Mouse (Mus musculus) stomach, embryonic 15.5 days (tissue): ENCODE results near the gene Unc119b. TPM values are rescaled to one million over a fixed set of nuclear protein-coding genes. Genes with fewer than 3 reads are reported as not detected.
A peak's percentile ranks its signal among the peaks of the same experiment; 100 is the strongest.

ENCODE experiments used
- ATAC-seq: fragments of 200-750 bp; cut with Nextera tagmentation; 2 replicates; pipeline ENCODE4 v1.8.0; 2017; ENCODE audit warnings: low read depth, moderate number of reproducible peaks, moderate TSS enrichment; ENCODE audit not compliant: insufficient read depth, low FRiP score
- H3K27ac ChIP-seq: fragments of 300-500 bp; sonication (generic); 2 replicates; pipeline ENCODE4 v1.5.1; 2015; ENCODE audit warnings: mild to moderate bottlenecking, inconsistent platforms
- H3K27me3 ChIP-seq: fragments of 300-500 bp; sonication (generic); replicated peaks from 2 replicates; pipeline ENCODE4 v1.6.1; 2015; ENCODE audit warnings: inconsistent platforms
- H3K36me3 ChIP-seq: fragments of 300-500 bp; sonication (generic); 2 replicates; pipeline ENCODE4 v1.6.1; 2015; ENCODE audit warnings: inconsistent platforms
- H3K4me1 ChIP-seq: fragments of 300-500 bp; sonication (generic); 2 replicates; pipeline ENCODE4 v1.6.1; 2015; ENCODE audit warnings: inconsistent platforms
- H3K4me2 ChIP-seq: fragments of 300-500 bp; sonication (generic); 2 replicates; pipeline ENCODE4 v1.6.1; 2015; ENCODE audit warnings: mild to moderate bottlenecking, inconsistent platforms
- H3K4me3 ChIP-seq: fragments of 300-500 bp; sonication (generic); replicated peaks from 2 replicates; pipeline ENCODE4 v1.5.1; 2015; ENCODE audit warnings: inconsistent platforms
- H3K9ac ChIP-seq: fragments of 300-500 bp; sonication (generic); 2 replicates; pipeline ENCODE4 v1.6.1; 2015; ENCODE audit warnings: inconsistent platforms
- H3K9me3 ChIP-seq: fragments of 300-500 bp; sonication (generic); 2 replicates; pipeline ENCODE4 v1.6.1; 2016; ENCODE audit warnings: inconsistent platforms
- WGBS: fragments of 180-500 bp; shearing (Covaris S2); methylation state at CpG from one replicate; pipeline ENCODE4 v1.1.7; 2015; 5-methylcytosine and 5-hydroxymethylcytosine counted together
- polyA plus RNA-seq: library from polyadenylated mRNA; unstranded; fragments of >200 nt; fragmentation: Nextera tagmentation; extraction: Ambion mirVana; gene quantifications from 2 replicates; pipeline ENCODE4 v1.2.1, GENCODE M21; 2015

Unc119b gene
- polyA plus RNA-seq, result 26.6 and 29.7 TPM in 2 replicates

DNA sequence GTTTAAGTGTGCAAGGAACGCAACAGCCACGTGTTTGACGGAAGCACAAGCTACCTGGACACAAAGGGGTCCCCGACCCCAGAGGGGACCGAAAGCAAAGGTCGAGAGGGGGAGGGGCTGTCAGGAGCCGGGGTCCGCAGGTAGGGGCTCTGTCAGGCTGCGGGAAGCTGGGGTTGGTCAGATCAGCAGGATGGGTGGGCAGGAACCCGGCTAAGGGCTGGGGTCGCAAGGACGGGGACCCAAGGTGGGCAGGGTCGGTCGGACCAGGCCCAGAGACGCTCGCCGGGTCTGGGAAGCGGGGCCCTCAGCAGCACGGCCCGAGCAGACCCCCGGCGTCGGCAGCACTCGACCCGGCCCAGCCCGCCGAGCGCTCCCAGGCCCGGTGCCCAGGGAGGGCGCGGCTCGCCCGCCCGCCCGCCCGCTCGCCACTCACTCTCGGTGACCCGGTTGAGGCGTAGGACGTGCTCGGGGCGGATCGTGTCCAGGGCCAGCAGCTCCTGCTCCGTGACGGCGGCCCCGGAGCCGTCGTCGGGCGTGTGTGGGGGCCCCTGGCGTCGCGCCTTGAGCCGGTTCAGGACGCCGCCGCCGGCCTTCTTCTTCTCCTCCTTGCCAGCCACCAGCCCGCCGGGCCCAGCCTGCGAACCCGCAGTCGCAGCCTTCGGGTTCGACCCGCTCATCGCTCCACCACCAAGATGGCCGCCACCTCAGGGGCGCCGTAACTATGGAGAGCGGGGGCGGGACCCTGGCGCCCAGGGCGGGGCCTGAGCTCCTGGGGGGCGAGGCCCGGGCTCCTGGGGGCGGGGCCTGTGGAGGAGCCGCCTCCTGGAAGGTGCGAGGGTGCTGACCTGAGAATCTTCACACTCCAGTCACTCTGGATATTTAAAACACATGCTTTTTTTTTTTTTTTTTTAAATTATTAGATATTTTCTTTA, at the start of gene Unc119b:
TSS of gene Unc119b (minus strand) at position 742 of the 932 bp plus-strand sequence.
- Histone ChIP-seq H3K4me3 (peak within 1 kb of the TSS; percentile 81), H3K4me2 (peak within 1 kb of the TSS; percentile 94), H3K27ac (0 out of 2 replicates have a peak within 1 kb of the TSS, but pooled peaks have one; percentile 41), H3K9me3 (no peaks in the 10 kb centered on the region), H3K4me1 (peaks cover 14% of the 10 kb centered on the region), H3K36me3 (no peaks in the 10 kb centered on the region), H3K27me3 (no peaks in the 10 kb centered on the region), H3K9ac (peak within 1 kb of the TSS; percentile 78)
- WGBS, result under 1% methylated on average over 76 of the region's 81 CpGs
- peak; percentile 94 for ATAC-seq

DNA sequence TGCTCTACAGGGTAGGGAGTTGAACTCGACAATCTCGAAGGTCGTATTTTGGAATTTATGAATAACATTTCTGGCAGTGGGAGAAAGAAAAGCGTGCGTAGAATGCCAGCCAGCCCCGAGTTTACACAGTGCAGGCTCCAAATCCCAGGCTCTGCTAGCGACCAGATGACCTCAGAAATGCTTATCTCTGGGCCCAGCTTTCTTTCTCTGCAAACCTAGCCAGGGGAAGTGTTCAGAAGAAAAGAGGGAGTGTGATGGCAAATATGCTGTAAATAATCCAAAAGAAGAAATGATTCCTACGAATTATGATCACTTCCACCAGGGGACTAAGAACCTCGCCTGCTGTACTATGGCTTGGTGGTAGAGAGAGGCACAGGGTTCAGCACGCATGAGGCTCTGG, 48.7 kb upstream of the Unc119b start:
- Histone ChIP-seq H3K4me3 (no peak overlapping the region), H3K27me3 (peaks cover 10% of the 10 kb centered on the region; the same call in 1 of the 2 replicates), H3K9me3 (no peaks in the 10 kb centered on the region), H3K4me1 (peaks cover 32% of the 10 kb centered on the region), H3K27ac (peak overlapping the region; percentile 6; the same call in 1 of the 2 replicates), H3K9ac (no peak overlapping the region), H3K4me2 (no peak overlapping the region), H3K36me3 (no peaks in the 10 kb centered on the region)
- no peak for ATAC-seq
- WGBS, result 44% methylated on average over 10 of the region's 10 CpGs

DNA sequence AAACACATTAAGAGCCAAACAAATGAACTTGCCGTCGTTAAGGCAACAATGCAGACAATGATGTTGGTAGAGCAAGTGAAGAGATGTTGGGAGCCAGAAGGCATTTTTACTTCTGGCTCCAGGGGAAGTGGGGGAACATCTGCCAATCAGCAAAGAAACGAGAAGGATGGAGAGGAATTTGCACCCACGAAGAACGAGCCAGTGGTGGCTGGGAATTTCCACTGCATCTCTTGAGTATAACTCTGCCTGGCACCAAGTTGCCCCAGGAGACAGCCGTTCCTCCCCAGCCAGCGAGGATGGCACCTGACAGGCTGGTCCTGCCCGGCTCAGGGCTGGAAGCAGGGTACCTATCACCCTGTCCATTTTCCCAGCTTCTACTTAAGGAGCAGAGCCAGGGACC, 48.1 kb upstream of the Unc119b start:
- no peak overlapping the region for H3K4me2 ChIP-seq
- peaks cover 10% of the 10 kb centered on the region; the same call in 1 of the 2 replicates for H3K27me3 ChIP-seq
- no peaks in the 10 kb centered on the region for H3K9me3 ChIP-seq
- peaks cover 32% of the 10 kb centered on the region for H3K4me1 ChIP-seq
- no peaks in the 10 kb centered on the region for H3K36me3 ChIP-seq
- no peak overlapping the region for H3K9ac ChIP-seq
- ATAC-seq, result no peak
- 66% methylated on average over 8 of the region's 8 CpGs for WGBS
- peak overlapping the region; percentile 6; the same call in 1 of the 2 replicates for H3K27ac ChIP-seq
- no peak overlapping the region for H3K4me3 ChIP-seq

DNA sequence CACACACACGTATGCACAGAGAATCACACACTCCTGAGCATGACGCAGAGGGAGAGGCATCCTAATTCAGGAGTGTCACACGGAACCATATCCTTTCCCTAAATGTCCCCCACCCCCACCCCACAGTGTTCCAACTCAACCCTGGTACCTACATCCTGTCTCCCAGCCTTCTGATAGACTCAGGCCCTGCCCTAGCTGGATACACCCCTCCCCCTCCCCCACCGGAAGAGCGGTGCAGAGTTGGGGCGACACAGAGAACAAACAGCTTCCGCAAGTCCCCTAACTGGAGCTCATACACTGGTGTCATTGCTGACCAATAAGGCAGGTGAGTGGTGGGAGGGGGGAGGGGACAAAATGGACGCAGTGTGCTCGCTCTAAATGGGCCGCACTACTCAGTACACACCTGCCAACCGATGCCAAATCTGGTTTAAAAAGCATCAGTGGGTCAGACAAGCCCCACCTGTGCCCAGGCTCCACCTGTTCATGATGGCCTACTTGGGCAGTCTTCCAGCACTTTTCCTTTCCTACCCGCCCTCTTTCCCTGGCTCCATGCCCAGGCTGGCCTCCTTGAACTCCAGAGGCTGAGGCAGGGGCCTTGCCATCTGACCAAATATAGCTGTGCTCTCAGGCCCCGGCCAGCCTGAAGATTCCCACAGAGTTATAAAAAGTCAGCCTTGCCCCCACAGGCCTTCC, 46.6 kb upstream of the Unc119b start:
- Histone ChIP-seq H3K9ac (no peak overlapping the region), H3K9me3 (no peaks in the 10 kb centered on the region), H3K4me1 (peaks cover 22% of the 10 kb centered on the region; the same call in 1 of the 2 replicates), H3K27me3 (peaks cover 5% of the 10 kb centered on the region; the same call in 1 of the 2 replicates), H3K36me3 (no peaks in the 10 kb centered on the region), H3K4me3 (no peak overlapping the region), H3K4me2 (no peak overlapping the region), H3K27ac (peak overlapping the region; percentile 63)
- 65% methylated on average over 13 of the region's 13 CpGs for WGBS
- peak; percentile 62; the same call in 1 of the 2 replicates for ATAC-seq

DNA sequence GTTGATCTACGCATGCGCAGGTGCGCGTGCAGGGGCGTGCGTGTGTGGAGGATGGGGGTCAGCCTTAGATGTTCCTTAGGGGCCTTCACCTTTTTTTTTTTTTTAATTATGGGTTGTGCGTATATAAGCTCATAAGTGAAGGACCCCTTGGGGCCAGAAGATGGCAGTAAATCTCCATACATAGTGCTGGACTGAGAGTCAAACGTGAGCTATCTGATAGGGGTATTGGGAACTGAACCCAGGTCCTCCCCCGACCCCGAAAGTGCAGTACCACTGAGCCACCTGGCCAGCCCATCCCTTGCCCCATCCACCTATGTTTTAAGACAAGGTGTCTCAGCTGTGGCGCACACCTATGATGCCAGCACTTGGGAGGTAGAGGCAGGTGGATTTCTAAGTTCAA, 44.8 kb upstream of the Unc119b start:
- 91% methylated on average over 11 of the region's 11 CpGs for WGBS
- no peak for ATAC-seq
- H3K27ac ChIP-seq, result no peak overlapping the region
- no peaks in the 10 kb centered on the region for H3K27me3 ChIP-seq
- no peak overlapping the region for H3K4me2 ChIP-seq
- H3K36me3 ChIP-seq, result no peaks in the 10 kb centered on the region
- no peaks in the 10 kb centered on the region for H3K9me3 ChIP-seq
- no peak overlapping the region for H3K4me3 ChIP-seq
- H3K9ac ChIP-seq, result no peak overlapping the region
- peaks cover 10% of the 10 kb centered on the region; the same call in 1 of the 2 replicates for H3K4me1 ChIP-seq

DNA sequence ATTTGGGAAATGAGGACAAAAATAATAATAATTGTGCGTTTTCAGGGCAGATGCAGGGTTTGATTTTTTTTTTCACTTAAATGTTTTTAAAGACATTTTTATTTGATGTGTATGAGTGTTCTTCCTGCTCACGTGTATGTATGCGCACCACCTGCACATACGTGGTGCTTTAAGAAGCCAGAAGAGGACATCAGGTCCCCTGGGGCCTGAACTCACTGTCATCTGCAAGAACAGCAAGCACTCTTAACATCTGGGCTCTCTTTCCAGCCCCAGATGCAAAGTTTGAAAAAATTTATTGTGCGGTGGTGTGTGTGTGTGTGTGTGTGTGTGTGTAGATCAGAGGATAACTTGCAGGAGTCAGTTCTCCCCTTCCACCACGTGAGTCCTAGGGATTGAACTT, 43.1 kb upstream of the Unc119b start:
- Histone ChIP-seq H3K9ac (no peak overlapping the region), H3K4me2 (no peak overlapping the region), H3K4me1 (peaks cover 10% of the 10 kb centered on the region; the same call in 1 of the 2 replicates), H3K4me3 (no peak overlapping the region), H3K27ac (no peak overlapping the region), H3K27me3 (no peaks in the 10 kb centered on the region), H3K9me3 (no peaks in the 10 kb centered on the region), H3K36me3 (no peaks in the 10 kb centered on the region)
- ATAC-seq, result no peak
- WGBS, result 78% methylated on average over 6 of the region's 6 CpGs

DNA sequence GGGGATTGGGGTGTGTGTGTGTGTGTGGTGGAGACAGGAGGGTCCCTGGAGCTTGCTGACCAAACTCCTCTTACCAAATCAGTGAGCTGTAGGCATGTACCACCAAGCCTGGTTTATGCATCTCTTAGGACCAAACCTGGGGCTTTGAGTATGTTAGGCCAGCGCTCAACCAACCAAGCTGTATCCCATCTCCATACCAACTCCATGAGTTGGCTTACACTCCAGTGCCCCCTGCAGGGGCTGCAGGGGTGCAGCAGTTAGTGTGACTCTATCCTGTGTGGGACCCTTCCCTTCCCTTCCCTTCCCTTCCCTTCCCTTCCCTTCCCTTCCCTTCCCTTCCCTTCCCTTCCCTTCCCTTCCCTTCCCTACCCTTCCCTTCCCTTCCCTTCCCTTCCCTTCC, 39.8 kb upstream of the Unc119b start:
- H3K4me3 ChIP-seq, result no peak overlapping the region
- 95% methylated on average over 1 of the region's 1 CpGs for WGBS
- ATAC-seq, result no peak
- H3K4me1 ChIP-seq, result no peaks in the 10 kb centered on the region
- H3K9ac ChIP-seq, result no peak overlapping the region
- no peak overlapping the region for H3K27ac ChIP-seq
- no peaks in the 10 kb centered on the region for H3K27me3 ChIP-seq
- no peaks in the 10 kb centered on the region for H3K9me3 ChIP-seq
- H3K36me3 ChIP-seq, result no peaks in the 10 kb centered on the region
- no peak overlapping the region for H3K4me2 ChIP-seq

DNA sequence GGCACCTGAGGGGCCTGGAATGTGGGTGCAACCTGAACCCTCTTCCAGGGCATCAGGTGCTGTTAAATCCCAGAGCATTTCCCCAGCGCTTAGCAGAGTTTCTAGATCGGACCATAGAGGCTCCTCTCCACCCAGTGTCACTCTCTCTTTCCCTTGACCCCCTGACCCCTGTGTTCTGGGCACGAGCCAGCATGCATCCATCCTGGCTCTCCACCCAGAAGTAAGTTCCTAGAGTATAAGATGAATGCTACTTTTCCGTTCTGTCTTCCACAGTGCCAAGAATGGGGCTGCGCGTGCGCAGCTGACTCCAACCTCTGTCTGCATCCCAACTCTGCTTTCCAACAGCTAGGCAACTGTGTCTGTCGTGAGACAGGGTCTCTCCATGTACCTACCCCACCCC, 35.4 kb upstream of the Unc119b start:
- Histone ChIP-seq H3K9me3 (no peaks in the 10 kb centered on the region), H3K36me3 (no peaks in the 10 kb centered on the region), H3K27me3 (no peaks in the 10 kb centered on the region), H3K9ac (no peak overlapping the region), H3K4me2 (no peak overlapping the region), H3K27ac (no peak overlapping the region), H3K4me1 (peaks cover 30% of the 10 kb centered on the region), H3K4me3 (no peak overlapping the region)
- no peak for ATAC-seq
- 67% methylated on average over 8 of the region's 8 CpGs for WGBS

DNA sequence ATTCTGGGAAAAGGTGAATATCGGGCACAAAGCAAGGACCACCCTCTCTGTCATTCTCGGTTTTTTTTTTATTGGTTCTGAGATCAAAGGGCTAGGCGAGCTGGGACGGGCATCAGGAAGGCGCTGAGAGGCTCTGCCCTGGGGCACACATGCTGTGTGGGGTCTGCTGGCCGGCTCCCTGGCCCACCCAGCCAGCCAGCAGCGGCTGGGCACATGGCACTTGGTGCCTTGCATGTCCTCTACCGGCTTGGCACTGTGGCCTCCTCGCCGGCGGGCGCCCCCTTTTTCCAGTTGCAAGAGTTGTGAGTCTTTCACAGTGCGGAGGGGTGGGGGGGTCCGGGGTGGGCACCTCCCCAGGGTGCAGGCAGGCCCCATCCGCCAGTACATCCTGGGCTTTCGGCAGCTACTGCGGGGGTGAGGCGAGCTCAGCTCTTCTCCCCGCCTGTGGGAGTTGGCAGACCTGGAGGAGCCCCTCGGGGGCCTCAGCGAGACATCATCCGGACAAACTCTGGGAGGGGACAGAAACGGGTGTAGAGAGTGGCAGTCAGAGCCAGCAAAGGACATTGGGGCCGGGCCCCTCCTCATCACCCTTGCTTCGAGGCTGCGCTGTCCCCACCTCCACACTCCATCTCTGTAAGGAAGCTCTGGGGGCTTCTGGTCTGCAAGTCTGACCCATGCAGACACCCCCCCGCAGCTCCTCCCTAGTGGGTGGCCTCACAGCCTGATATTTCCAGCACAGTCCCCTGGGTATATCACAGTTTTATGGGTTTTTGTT, 34.1 kb upstream of the Unc119b start:
- peaks cover 30% of the 10 kb centered on the region for H3K4me1 ChIP-seq
- no peaks in the 10 kb centered on the region for H3K27me3 ChIP-seq
- no peak; the same call in 1 of the 2 replicates for ATAC-seq
- no peaks in the 10 kb centered on the region for H3K9me3 ChIP-seq
- H3K4me2 ChIP-seq, result peak overlapping the region; percentile 33
- H3K27ac ChIP-seq, result peak overlapping the region; percentile 44; the same call in 1 of the 2 replicates
- 35% methylated on average over 26 of the region's 27 CpGs for WGBS
- H3K9ac ChIP-seq, result no peak overlapping the region
- H3K36me3 ChIP-seq, result no peaks in the 10 kb centered on the region
- no peak overlapping the region for H3K4me3 ChIP-seq

DNA sequence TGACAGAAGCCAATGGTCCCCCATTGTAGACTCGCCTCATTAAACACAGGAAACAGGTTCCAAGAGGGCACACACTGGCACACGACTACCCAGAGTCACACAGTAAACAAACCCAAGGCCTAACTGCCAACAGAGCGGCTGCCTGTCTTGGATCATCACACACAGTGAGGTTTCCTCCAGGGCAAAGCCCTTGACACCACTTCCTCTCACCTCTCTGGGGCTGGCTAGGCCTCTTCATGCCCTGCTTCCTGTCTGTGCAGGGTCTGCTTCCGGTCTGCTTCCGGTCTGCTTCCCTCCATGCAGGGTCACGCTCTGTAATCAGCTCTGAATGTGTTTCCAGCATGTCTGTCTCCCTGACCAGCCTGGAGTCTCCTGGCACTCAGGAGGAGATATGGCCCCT, 32.6 kb upstream of the Unc119b start:
- peaks cover 34% of the 10 kb centered on the region for H3K4me1 ChIP-seq
- H3K36me3 ChIP-seq, result no peaks in the 10 kb centered on the region
- no peak overlapping the region for H3K27ac ChIP-seq
- WGBS, result 69% methylated on average over 6 of the region's 6 CpGs
- H3K9me3 ChIP-seq, result no peaks in the 10 kb centered on the region
- no peaks in the 10 kb centered on the region for H3K27me3 ChIP-seq
- ATAC-seq, result no peak
- no peak overlapping the region for H3K9ac ChIP-seq
- no peak overlapping the region for H3K4me3 ChIP-seq
- no peak overlapping the region for H3K4me2 ChIP-seq

DNA sequence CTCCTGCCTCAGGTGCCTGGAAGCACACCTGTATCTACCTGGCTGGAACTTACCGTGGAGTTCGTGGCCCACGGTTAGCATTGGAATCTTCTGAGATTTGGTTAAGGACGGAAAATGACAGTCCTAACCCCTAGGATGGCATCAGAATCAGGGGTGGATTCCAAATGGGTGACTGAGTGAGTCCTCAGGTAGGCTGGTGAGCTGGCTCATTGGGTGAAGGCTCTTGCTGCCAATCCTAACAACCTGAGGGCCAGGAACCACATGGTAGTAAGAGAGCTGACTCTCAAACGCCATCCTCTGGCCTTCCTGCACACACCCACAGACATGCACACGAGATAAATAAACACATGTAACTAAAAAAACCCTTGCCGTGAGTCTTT, 32.0 kb upstream of the Unc119b start:
- Histone ChIP-seq H3K9ac (no peak overlapping the region), H3K4me1 (peaks cover 34% of the 10 kb centered on the region), H3K27me3 (no peaks in the 10 kb centered on the region), H3K36me3 (no peaks in the 10 kb centered on the region), H3K27ac (peak overlapping the region; percentile 73), H3K9me3 (no peaks in the 10 kb centered on the region), H3K4me3 (no peak overlapping the region), H3K4me2 (no peak overlapping the region)
- no peak for ATAC-seq
- 77% methylated on average over 7 of the region's 7 CpGs for WGBS
